Mouse (Mus musculus) lung, adult 2 months (tissue): Measurements from ENCODE around the gene Tbl1xr1. TPM values are rescaled to one million over a fixed set of nuclear protein-coding genes. Genes with fewer than 3 reads are reported as not detected.

Source experiments
- DNase-seq: peaks from one replicate; pipeline ENCODE4 v3.0.0; 2022
- H3K4me1 ChIP-seq: fragments of 200-500 bp; 2 replicates; pipeline ENCODE4 v1.6.1; 2011; ENCODE audit warnings: low read length; ENCODE audit not compliant: control insufficient read depth, insufficient read depth
- H3K4me3 ChIP-seq: fragments of 200-500 bp; replicated peaks from 2 replicates; pipeline ENCODE3; 2011; ENCODE audit warnings: low read depth, mild to moderate bottlenecking, control low read depth, low read length; ENCODE audit errors: extremely low read depth
- CTCF ChIP-seq: fragments of 200-500 bp; IDR thresholded peaks from 2 replicates; pipeline ENCODE4 v1.5.1; 2011; ENCODE audit warnings: mild to moderate bottlenecking, low read length, control low read depth; ENCODE audit not compliant: insufficient read depth
- POLR2A ChIP-seq: fragments of 200-500 bp; IDR thresholded peaks from 2 replicates; pipeline ENCODE4 v1.6.1; 2011; ENCODE audit warnings: low read depth, mild to moderate bottlenecking, control low read depth, low read length, borderline replicate concordance; ENCODE audit errors: extremely low read depth
- WGBS: fragments of 180-500 bp; shearing (Covaris S2); methylation state at CpG from one replicate; pipeline ENCODE4 v1.1.7; 2018; 5-methylcytosine and 5-hydroxymethylcytosine counted together
- polyA plus RNA-seq: library from polyadenylated mRNA; depleted of rRNA; stranded (reverse); fragments of >200 nt; gene quantifications from 2 replicates; pipeline ENCODE4 v1.2.3, GENCODE M21; 2012

The Tbl1xr1 gene
- polyA plus RNA-seq, 1 experiment: 37.3 TPM

GRCm38 (mm10) chr3:22142846-22143641 lies 66.6 kb downstream of the Tbl1xr1 start:
- 62% methylated on average over 5 of the region's 5 CpGs for WGBS
- Histone ChIP-seq H3K4me3 (no peak overlapping the region), H3K4me1 (peaks cover 4% of the 10 kb centered on the region)
- DNase-seq: no peak
- no peak for TF ChIP-seq POLR2A
- peak; percentile 75 for TF ChIP-seq CTCF

GRCm38 (mm10) chr3:22144255-22144654 lies 67.8 kb downstream of the Tbl1xr1 start:
- no peak for DNase-seq
- Histone ChIP-seq H3K4me3 (no peak overlapping the region), H3K4me1 (peaks cover 4% of the 10 kb centered on the region)
- 79% methylated on average over 2 of the region's 2 CpGs for WGBS
- TF ChIP-seq CTCF (peak; percentile 40; the same call in 1 of the 2 replicates), POLR2A (no peak)

- 63% methylated on average over 1 of the region's 1 CpGs for WGBS
- no peak overlapping the region for H3K4me3 ChIP-seq
- no peaks in the 10 kb centered on the region; the same call in 1 of the 2 replicates for H3K4me1 ChIP-seq
- DNase-seq: no peak
- TF ChIP-seq CTCF (peak; percentile 60), POLR2A (no peak)
Observed at GRCm38 (mm10) chr3:22147433-22147927, 71.0 kb downstream of the Tbl1xr1 start.

- 84% methylated on average over 6 of the region's 6 CpGs for WGBS
- TF ChIP-seq POLR2A: no peak
- no peak for TF ChIP-seq CTCF
- Histone ChIP-seq H3K4me3 (no peak overlapping the region), H3K4me1 (no peaks in the 10 kb centered on the region; the same call in 1 of the 2 replicates)
- DNase-seq: no peak
Observed at GRCm38 (mm10) chr3:22148306-22148932, 72.0 kb downstream of the Tbl1xr1 start.

- H3K4me1 ChIP-seq: peaks cover 3% of the 10 kb centered on the region
- TF ChIP-seq CTCF: no peak
- TF ChIP-seq POLR2A: no peak
- DNase-seq: no peak
- 65% methylated on average over 5 of the region's 5 CpGs for WGBS
- no peak overlapping the region for H3K4me3 ChIP-seq
Observed at GRCm38 (mm10) chr3:22150872-22151530, 74.5 kb downstream of the Tbl1xr1 start.

GRCm38 (mm10) chr3:22152773-22153172 lies 76.3 kb downstream of the Tbl1xr1 start:
- no peak for TF ChIP-seq CTCF
- TF ChIP-seq POLR2A: no peak
- Histone ChIP-seq H3K4me1 (peaks cover 3% of the 10 kb centered on the region), H3K4me3 (no peak overlapping the region)
- 76% methylated on average over 1 of the region's 1 CpGs for WGBS
- no peak for DNase-seq

- 85% methylated on average over 3 of the region's 3 CpGs for WGBS
- DNase-seq: no peak
- TF ChIP-seq CTCF (no peak), POLR2A (no peak)
- Histone ChIP-seq H3K4me1 (peaks cover 3% of the 10 kb centered on the region), H3K4me3 (no peak overlapping the region)
Observed at GRCm38 (mm10) chr3:22154522-22154921, 78.1 kb downstream of the Tbl1xr1 start.

- TF ChIP-seq POLR2A (no peak), CTCF (no peak)
- no peak for DNase-seq
- WGBS: 70% methylated on average over 2 of the region's 2 CpGs
- Histone ChIP-seq H3K4me1 (peaks cover 3% of the 10 kb centered on the region), H3K4me3 (no peak overlapping the region)
Observed at GRCm38 (mm10) chr3:22156397-22156796, 79.9 kb downstream of the Tbl1xr1 start.

- Histone ChIP-seq H3K4me3 (no peak overlapping the region), H3K4me1 (peaks cover 2% of the 10 kb centered on the region)
- 93% methylated on average over 3 of the region's 3 CpGs for WGBS
- DNase-seq: no peak
- no peak for TF ChIP-seq POLR2A
- no peak for TF ChIP-seq CTCF
Observed at GRCm38 (mm10) chr3:22162948-22163347, 86.5 kb downstream of the Tbl1xr1 start.
